Mouse (Mus musculus) bone marrow, adult 2 months (tissue): ENCODE measurements around the gene Gm26602.

ENCODE experiments used
- CTCF ChIP-seq: fragments of 200-500 bp; IDR thresholded peaks from 2 replicates; pipeline ENCODE4 v1.5.1; 2011; ENCODE audit warnings: low read length, control low read depth; ENCODE audit not compliant: control insufficient read depth, insufficient read depth
- POLR2A ChIP-seq: fragments of 200-500 bp; IDR thresholded peaks from 2 replicates; pipeline ENCODE4 v1.6.1; 2011; ENCODE audit warnings: low read depth, mild to moderate bottlenecking, control low read depth, low read length, borderline replicate concordance; ENCODE audit not compliant: control insufficient read depth

DNA sequence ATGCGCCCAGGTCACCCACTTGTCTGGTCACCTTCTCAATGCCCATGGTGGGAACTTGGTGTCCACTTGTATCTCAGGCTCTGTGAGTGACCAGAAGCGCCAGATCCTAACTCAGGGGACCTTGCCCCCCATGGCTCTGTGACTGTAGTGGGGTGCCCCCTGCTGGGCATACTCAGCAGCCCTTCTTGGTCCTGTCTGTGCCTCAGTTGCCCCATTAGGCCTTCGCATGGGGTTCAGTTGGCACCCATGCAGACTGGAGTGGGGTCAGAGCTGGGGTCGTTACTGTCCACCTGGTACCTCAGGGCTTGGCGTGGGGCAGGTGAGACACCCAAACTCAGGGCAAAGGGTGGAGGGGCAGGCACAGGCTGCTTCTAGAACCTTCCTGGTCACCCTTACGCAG is 43.3 kb downstream of the Gm26602 start:
- TF ChIP-seq CTCF = peak; percentile 76
- TF ChIP-seq POLR2A = no peak
